Mouse (Mus musculus) C2C12 (cell line): ENCODE measurements around the gene Olfr523.

Source experiments
- CEBPB ChIP-seq: IDR thresholded peaks from one replicate; pipeline ENCODE4 v1.6.1; 2011; ENCODE audit warnings: low read depth, mild to moderate bottlenecking, control low read depth, moderate library complexity
- CTCF ChIP-seq: IDR thresholded peaks from one replicate; pipeline ENCODE4 v1.5.1; 2011; ENCODE audit not compliant: control insufficient read depth, insufficient read depth, insufficient read length
- USF1 ChIP-seq: IDR thresholded peaks from one replicate; pipeline ENCODE4 v1.6.1; 2011; ENCODE audit warnings: low read depth, mild to moderate bottlenecking, control low read depth, moderate library complexity

DNA sequence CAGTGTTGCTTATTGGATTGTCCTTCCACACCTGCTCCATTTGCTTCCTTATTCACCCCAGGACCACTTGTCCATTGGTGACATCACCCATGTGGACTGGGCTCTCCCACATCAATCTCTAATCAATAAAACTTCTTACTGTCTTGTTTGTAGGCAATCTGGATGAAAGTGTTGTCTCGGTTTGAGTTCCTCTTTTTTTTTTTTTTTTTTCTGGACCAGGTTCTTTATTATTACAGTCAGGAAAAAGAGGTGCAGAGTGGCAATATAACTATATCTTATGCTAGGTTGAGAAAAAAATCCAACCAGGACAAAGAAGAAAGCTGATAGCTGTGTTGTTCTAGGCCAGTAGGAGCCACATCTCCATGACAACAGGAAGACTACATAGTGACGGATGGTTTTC is 7.7 kb downstream of the Olfr523 start:
- TF ChIP-seq CTCF, result no peak
- TF ChIP-seq CEBPB, result no peak
- no peak for TF ChIP-seq USF1
